Mouse (Mus musculus): Measurements from ENCODE around the gene Tmem156. TPM values are rescaled to one million over a fixed set of nuclear protein-coding genes. Genes with fewer than 3 reads are reported as not detected.

Gene Tmem156
- polyA plus RNA-seq, 1 experiment from 2014 or later, result 1.0 TPM

- H3K4me2 ChIP-seq (replicated peaks; ENCODE audit: low read depth), result peak overlapping the region; percentile 97
- 0 out of 2 replicates have a peak, but pooled peaks cover 1% of the 10 kb centered on the region for H3K4me1 ChIP-seq (replicated peaks; ENCODE audit: control insufficient read depth, insufficient read depth, low read length)
- H3K36me3 ChIP-seq (ENCODE audit: control insufficient read depth, insufficient read depth), result no peaks in the 10 kb centered on the region
- WGBS, result 3% methylated on average over 35 of the region's 42 CpGs
- peak overlapping the region; percentile 88 for H3K27ac ChIP-seq (ENCODE audit: low read depth, low read length)
- peak overlapping the region; percentile 94 for H3K4me3 ChIP-seq (ENCODE audit: low read depth, low read length)
- no peak for TF ChIP-seq CTCF (IDR thresholded peaks at IDR 0.05; ENCODE audit: low read depth)
- H3K9ac ChIP-seq (ENCODE audit: low read depth, low read length), result peak overlapping the region; percentile 93
- peak; percentile 24 for ATAC-seq
- no peaks in the 10 kb centered on the region for H3K27me3 ChIP-seq (replicated peaks; ENCODE audit: control insufficient read depth, insufficient read depth, low read length)
- H3K9me3 ChIP-seq (ENCODE audit: control insufficient read depth), result no peaks in the 10 kb centered on the region
Observed at GRCm38 (mm10) chr5:65107773-65108432, 16.0 kb upstream of the Tmem156 start.

GRCm38 (mm10) chr5:65106876-65107772, 15.2 kb upstream of the Tmem156 start, which contains the start of gene Klhl5:
TSS of gene Klhl5 (plus strand) at chr5:65107539.
- Histone ChIP-seq H3K9ac (ENCODE audit: low read depth, low read length) (peak within 1 kb of the TSS; percentile 93), H3K27ac (ENCODE audit: low read depth, low read length) (peak within 1 kb of the TSS; percentile 88), H3K4me3 (ENCODE audit: low read depth, low read length) (peak within 1 kb of the TSS; percentile 94), H3K4me1 (replicated peaks; ENCODE audit: control insufficient read depth, insufficient read depth, low read length) (0 out of 2 replicates have a peak, but pooled peaks cover 6% of the 10 kb centered on the region), H3K9me3 (ENCODE audit: control insufficient read depth) (no peaks in the 10 kb centered on the region), H3K4me2 (replicated peaks; ENCODE audit: low read depth) (peak within 1 kb of the TSS; percentile 97), H3K27me3 (replicated peaks; ENCODE audit: control insufficient read depth, insufficient read depth, low read length) (no peaks in the 10 kb centered on the region), H3K36me3 (ENCODE audit: control insufficient read depth, insufficient read depth) (no peaks in the 10 kb centered on the region)
- 6% methylated on average over 31 of the region's 56 CpGs for WGBS
- TF ChIP-seq CTCF (IDR thresholded peaks at IDR 0.05; ENCODE audit: low read depth), result no peak
- peak; percentile 94 for ATAC-seq

- Histone ChIP-seq H3K36me3 (ENCODE audit: control insufficient read depth, insufficient read depth) (no peaks in the 10 kb centered on the region), H3K4me1 (replicated peaks; ENCODE audit: control insufficient read depth, insufficient read depth, low read length) (0 out of 2 replicates have a peak, but pooled peaks cover 6% of the 10 kb centered on the region), H3K9me3 (ENCODE audit: control insufficient read depth) (no peaks in the 10 kb centered on the region), H3K27me3 (replicated peaks; ENCODE audit: control insufficient read depth, insufficient read depth, low read length) (no peaks in the 10 kb centered on the region), H3K9ac (ENCODE audit: low read depth, low read length) (no peak overlapping the region), H3K27ac (ENCODE audit: low read depth, low read length) (no peak overlapping the region), H3K4me3 (ENCODE audit: low read depth, low read length) (no peak overlapping the region), H3K4me2 (replicated peaks; ENCODE audit: low read depth) (no peak overlapping the region)
- WGBS, result 61% methylated on average over 10 of the region's 10 CpGs
- no peak for TF ChIP-seq CTCF (IDR thresholded peaks at IDR 0.05; ENCODE audit: low read depth)
- no peak for ATAC-seq
Observed at GRCm38 (mm10) chr5:65102641-65103042, 10.7 kb upstream of the Tmem156 start.

- H3K27ac ChIP-seq (ENCODE audit: low read depth, low read length), result no peak overlapping the region
- no peak for ATAC-seq
Observed at GRCm38 (mm10) chr5:65102026-65102640, 10.2 kb upstream of the Tmem156 start.

GRCm38 (mm10) chr5:65101621-65102020, 9.7 kb upstream of the Tmem156 start:
- no peak for TF ChIP-seq CTCF (IDR thresholded peaks at IDR 0.05; ENCODE audit: low read depth)
- no peak overlapping the region for H3K9ac ChIP-seq (ENCODE audit: low read depth, low read length)
- no peaks in the 10 kb centered on the region for H3K36me3 ChIP-seq (ENCODE audit: control insufficient read depth, insufficient read depth)
- no peak overlapping the region for H3K27ac ChIP-seq (ENCODE audit: low read depth, low read length)
- ATAC-seq, result no peak
- 0 out of 2 replicates have a peak, but pooled peaks cover 6% of the 10 kb centered on the region for H3K4me1 ChIP-seq (replicated peaks; ENCODE audit: control insufficient read depth, insufficient read depth, low read length)
- H3K4me3 ChIP-seq (ENCODE audit: low read depth, low read length), result no peak overlapping the region
- 88% methylated on average over 6 of the region's 6 CpGs for WGBS
- no peaks in the 10 kb centered on the region for H3K9me3 ChIP-seq (ENCODE audit: control insufficient read depth)
- no peak overlapping the region for H3K4me2 ChIP-seq (replicated peaks; ENCODE audit: low read depth)
- no peaks in the 10 kb centered on the region for H3K27me3 ChIP-seq (replicated peaks; ENCODE audit: control insufficient read depth, insufficient read depth, low read length)

More at GRCm38 (mm10) chr5:65102026-65102640, 10.2 kb upstream of the Tmem156 start:
- Histone ChIP-seq H3K4me3 (ENCODE audit: low read depth, low read length) (no peak overlapping the region), H3K9ac (ENCODE audit: low read depth, low read length) (no peak overlapping the region), H3K9me3 (ENCODE audit: control insufficient read depth) (no peaks in the 10 kb centered on the region), H3K27me3 (replicated peaks; ENCODE audit: control insufficient read depth, insufficient read depth, low read length) (no peaks in the 10 kb centered on the region), H3K36me3 (ENCODE audit: control insufficient read depth, insufficient read depth) (no peaks in the 10 kb centered on the region), H3K4me2 (replicated peaks; ENCODE audit: low read depth) (no peak overlapping the region), H3K4me1 (replicated peaks; ENCODE audit: control insufficient read depth, insufficient read depth, low read length) (0 out of 2 replicates have a peak, but pooled peaks cover 6% of the 10 kb centered on the region)
- TF ChIP-seq CTCF (IDR thresholded peaks at IDR 0.05; ENCODE audit: low read depth), result no peak
- WGBS, result 76% methylated on average over 3 of the region's 3 CpGs

- H3K4me1 ChIP-seq (replicated peaks; ENCODE audit: control insufficient read depth, insufficient read depth, low read length), result 0 out of 2 replicates have a peak, but pooled peaks cover 6% of the 10 kb centered on the region
- H3K36me3 ChIP-seq (ENCODE audit: control insufficient read depth, insufficient read depth), result no peaks in the 10 kb centered on the region
- no peaks in the 10 kb centered on the region for H3K27me3 ChIP-seq (replicated peaks; ENCODE audit: control insufficient read depth, insufficient read depth, low read length)
- TF ChIP-seq CTCF (IDR thresholded peaks at IDR 0.05; ENCODE audit: low read depth), result no peak
- no peak overlapping the region for H3K27ac ChIP-seq (ENCODE audit: low read depth, low read length)
- no peak overlapping the region for H3K4me2 ChIP-seq (replicated peaks; ENCODE audit: low read depth)
- no peak overlapping the region for H3K4me3 ChIP-seq (ENCODE audit: low read depth, low read length)
- 75% methylated on average over 5 of the region's 5 CpGs for WGBS
- ATAC-seq, result no peak
- no peak overlapping the region for H3K9ac ChIP-seq (ENCODE audit: low read depth, low read length)
- no peaks in the 10 kb centered on the region for H3K9me3 ChIP-seq (ENCODE audit: control insufficient read depth)
Observed at GRCm38 (mm10) chr5:65101209-65101608, 9.3 kb upstream of the Tmem156 start.

Measured in intestine, postnatal 0 days (tissue).